Mouse (Mus musculus): ENCODE measurements around the gene Cfap97d1. TPM values are rescaled to one million over a fixed set of nuclear protein-coding genes. Genes with fewer than 3 reads are reported as not detected.

Cfap97d1 gene
- polyA plus RNA-seq, 1 experiment from 2014 or later, result not detected

- DNase-seq, result no peak
- no peak overlapping the region for H3K4me2 ChIP-seq (ENCODE audit: low read depth, low read length)
- H3K27ac ChIP-seq (ENCODE audit: low read depth), result no peak overlapping the region
- H3K27me3 ChIP-seq (ENCODE audit: insufficient read depth, low read length), result peaks cover 24% of the 10 kb centered on the region
- WGBS (ENCODE audit: insufficient replicate concordance), result 62% methylated on average over 7 of the region's 7 CpGs
- no peak overlapping the region for H3K4me3 ChIP-seq (ENCODE audit: low read depth, low read length)
- H3K36me3 ChIP-seq (replicated peaks; ENCODE audit: insufficient read depth, low read length), result no peaks in the 10 kb centered on the region; the same call in 1 of the 2 replicates
- 0 out of 2 replicates have a peak, but pooled peaks cover 5% of the 10 kb centered on the region for H3K4me1 ChIP-seq (ENCODE audit: insufficient read depth)
- no peaks in the 10 kb centered on the region for H3K9me3 ChIP-seq (ENCODE audit: low read length)
- ATAC-seq, result no peak
- TF ChIP-seq CTCF (IDR thresholded peaks at IDR 0.05; ENCODE audit: low read depth), result no peak
- TF ChIP-seq EP300 (IDR thresholded peaks at IDR 0.05; ENCODE audit: low read depth), result no peak
- no peak overlapping the region for H3K9ac ChIP-seq (replicated peaks)
Observed at GRCm38 (mm10) chr11:102025354-102025753, 41.3 kb downstream of the Cfap97d1 start.

- peak overlapping the region; percentile 45 for H3K4me3 ChIP-seq (ENCODE audit: low read depth, low read length)
- no peak for ATAC-seq
- H3K9me3 ChIP-seq (ENCODE audit: low read length), result no peaks in the 10 kb centered on the region
- H3K4me2 ChIP-seq (ENCODE audit: low read depth, low read length), result peak overlapping the region; percentile 73
- TF ChIP-seq EP300 (IDR thresholded peaks at IDR 0.05; ENCODE audit: low read depth) (no peak), CTCF (IDR thresholded peaks at IDR 0.05; ENCODE audit: low read depth) (no peak)
- WGBS (ENCODE audit: insufficient replicate concordance), result 8% methylated on average over 23 of the region's 23 CpGs
- no peaks in the 10 kb centered on the region; the same call in 1 of the 2 replicates for H3K36me3 ChIP-seq (replicated peaks; ENCODE audit: insufficient read depth, low read length)
- no peak for DNase-seq
- peaks cover 24% of the 10 kb centered on the region for H3K27me3 ChIP-seq (ENCODE audit: insufficient read depth, low read length)
- H3K9ac ChIP-seq (replicated peaks), result peak overlapping the region; percentile 50
- H3K27ac ChIP-seq (ENCODE audit: low read depth), result no peak overlapping the region
- H3K4me1 ChIP-seq (ENCODE audit: insufficient read depth), result 0 out of 2 replicates have a peak, but pooled peaks cover 5% of the 10 kb centered on the region
Observed at GRCm38 (mm10) chr11:102025991-102026660, 42.0 kb downstream of the Cfap97d1 start.

- Histone ChIP-seq H3K36me3 (replicated peaks; ENCODE audit: insufficient read depth, low read length) (no peaks in the 10 kb centered on the region; the same call in 1 of the 2 replicates), H3K4me3 (ENCODE audit: low read depth, low read length) (peak overlapping the region; percentile 45), H3K27ac (ENCODE audit: low read depth) (no peak overlapping the region; the same call in 1 of the 2 replicates), H3K9ac (replicated peaks) (peak overlapping the region; percentile 50), H3K27me3 (ENCODE audit: insufficient read depth, low read length) (peaks cover 24% of the 10 kb centered on the region), H3K4me2 (ENCODE audit: low read depth, low read length) (peak overlapping the region; percentile 73), H3K4me1 (ENCODE audit: insufficient read depth) (0 out of 2 replicates have a peak, but pooled peaks cover 5% of the 10 kb centered on the region), H3K9me3 (ENCODE audit: low read length) (no peaks in the 10 kb centered on the region)
- WGBS (ENCODE audit: insufficient replicate concordance), result under 1% methylated on average over 24 of the region's 73 CpGs
- TF ChIP-seq CTCF (IDR thresholded peaks at IDR 0.05; ENCODE audit: low read depth), result no peak
- TF ChIP-seq EP300 (IDR thresholded peaks at IDR 0.05; ENCODE audit: low read depth), result no peak
- peak; percentile 83 for ATAC-seq
- DNase-seq, result peak; percentile 72
Observed at GRCm38 (mm10) chr11:102026694-102027360, 42.7 kb downstream of the Cfap97d1 start.

- Histone ChIP-seq H3K4me2 (ENCODE audit: low read depth, low read length) (peak overlapping the region; percentile 73), H3K9me3 (ENCODE audit: low read length) (no peaks in the 10 kb centered on the region), H3K4me3 (ENCODE audit: low read depth, low read length) (peak overlapping the region; percentile 45; the same call in 1 of the 2 replicates), H3K4me1 (ENCODE audit: insufficient read depth) (0 out of 2 replicates have a peak, but pooled peaks cover 5% of the 10 kb centered on the region), H3K27me3 (ENCODE audit: insufficient read depth, low read length) (peaks cover 24% of the 10 kb centered on the region), H3K9ac (replicated peaks) (no peak overlapping the region), H3K27ac (ENCODE audit: low read depth) (no peak overlapping the region), H3K36me3 (replicated peaks; ENCODE audit: insufficient read depth, low read length) (no peaks in the 10 kb centered on the region; the same call in 1 of the 2 replicates)
- ATAC-seq (no peak), DNase-seq (no peak)
- 13% methylated on average over 12 of the region's 12 CpGs for WGBS (ENCODE audit: insufficient replicate concordance)
- no peak for TF ChIP-seq EP300 (IDR thresholded peaks at IDR 0.05; ENCODE audit: low read depth)
- TF ChIP-seq CTCF (IDR thresholded peaks at IDR 0.05; ENCODE audit: low read depth), result no peak
Observed at GRCm38 (mm10) chr11:102027361-102028017, 43.4 kb downstream of the Cfap97d1 start.

GRCm38 (mm10) chr11:102028087-102028816 lies 44.2 kb downstream of the Cfap97d1 start, which contains the start of gene Mpp3:
Mpp3 (minus strand) TSS chr11:102028461.
- Histone ChIP-seq H3K36me3 (replicated peaks; ENCODE audit: insufficient read depth, low read length) (no peaks in the 10 kb centered on the region; the same call in 1 of the 2 replicates), H3K9ac (replicated peaks) (no peak within 1 kb of the TSS), H3K9me3 (ENCODE audit: low read length) (no peaks in the 10 kb centered on the region), H3K4me1 (ENCODE audit: insufficient read depth) (0 out of 2 replicates have a peak, but pooled peaks cover 5% of the 10 kb centered on the region), H3K4me2 (ENCODE audit: low read depth, low read length) (peak within 1 kb of the TSS; percentile 73), H3K4me3 (ENCODE audit: low read depth, low read length) (no peak within 1 kb of the TSS), H3K27me3 (ENCODE audit: insufficient read depth, low read length) (peaks cover 24% of the 10 kb centered on the region), H3K27ac (ENCODE audit: low read depth) (no peak within 1 kb of the TSS)
- TF ChIP-seq CTCF (IDR thresholded peaks at IDR 0.05; ENCODE audit: low read depth) (no peak), EP300 (IDR thresholded peaks at IDR 0.05; ENCODE audit: low read depth) (no peak)
- ATAC-seq, result no peak
- DNase-seq, result no peak
- 66% methylated on average over 6 of the region's 6 CpGs for WGBS (ENCODE audit: insufficient replicate concordance)

Data from liver, postnatal 0 days (tissue).